Comparison of ENCODE assay signal across 8 mouse cellular contexts in the genomic region with DNA sequence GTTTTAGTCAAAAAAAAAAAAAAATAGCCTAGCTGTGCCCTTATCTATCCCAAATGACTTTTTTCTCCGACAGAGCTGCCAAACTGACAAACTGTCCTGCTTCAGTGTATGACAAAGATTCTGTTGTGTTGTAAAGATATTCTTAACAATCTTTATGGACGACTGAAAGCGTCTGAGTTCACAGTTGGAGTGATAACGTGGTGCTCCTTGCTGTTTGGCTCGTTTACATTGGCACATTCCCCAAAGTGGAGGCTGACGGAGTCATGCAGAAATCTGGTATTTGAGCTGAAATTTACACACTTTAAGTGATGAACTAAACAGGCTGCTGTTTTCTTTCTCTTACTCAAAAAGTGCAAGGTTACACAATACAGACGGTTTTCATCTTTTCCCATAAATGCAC.
DNase-seq lines count a peak whose midpoint lies in the region; ATAC-seq and TF ChIP-seq lines count a peak whose summit lies in the region.

No protein-coding gene starts in this region.

- H3K4me2 ChIP-seq in limb, embryonic 14.5 days (replicated peaks; ENCODE audit: low read depth, low read length, severe bottlenecking) = no peak overlapping the region; the same call in 1 of the 2 replicates

- H3K4me3 ChIP-seq in limb, embryonic 14.5 days (replicated peaks; ENCODE audit: low read length) = no peak overlapping the region

- no peak overlapping the region; the same call in 1 of the 2 replicates for H3K27ac ChIP-seq in limb, embryonic 14.5 days (replicated peaks; ENCODE audit: low read depth, low read length)

- peak; percentile 2 for DNase-seq in kidney, postnatal 14 days
- no peak for DNase-seq in kidney, adult 8-10 months
- peak; percentile 41 for DNase-seq in embryo, embryonic 11 days
- peak; percentile 27 to 45 for DNase-seq in heart, adult 9 months (ENCODE audit: low spot score in 2 of 2)
- DNase-seq in limb, embryonic 14.5 days (ENCODE audit: low spot score) = peak; percentile 37
- no peak for DNase-seq in thymus, adult 18-20 months
- DNase-seq in gastrocnemius, postnatal 36 days = no peak

- WGBS in limb, embryonic 14.5 days = 21% methylated on average over 7 of the region's 7 CpGs

- intact Hi-C loops in gastrocnemius, postnatal 36 days (cut with DNase I) = no loop called here

- no peak for ATAC-seq in limb, embryonic 14.5 days (ENCODE audit: low FRiP score, low read depth)
- no peak for ATAC-seq in monocyte, adult 5-6 weeks (replicated peaks; ENCODE audit: insufficient number of reproducible peaks, low FRiP score, low TSS enrichment, poor library complexity, severe bottlenecking)

- H3K4me1 ChIP-seq in limb, embryonic 14.5 days (ENCODE audit: control insufficient read depth, insufficient read depth, low read length) = peaks cover 4% of the 10 kb centered on the region; the same call in 1 of the 2 replicates

- no peaks in the 10 kb centered on the region for H3K9me3 ChIP-seq in limb, embryonic 14.5 days (ENCODE audit: control insufficient read depth, low read length)

- H3K36me3 ChIP-seq in limb, embryonic 14.5 days (ENCODE audit: control insufficient read depth, insufficient read depth, low read length) = no peaks in the 10 kb centered on the region

- no peak overlapping the region for H3K9ac ChIP-seq in limb, embryonic 14.5 days (ENCODE audit: low read depth, low read length, severe bottlenecking)

- no peaks in the 10 kb centered on the region for H3K27me3 ChIP-seq in limb, embryonic 14.5 days (ENCODE audit: control insufficient read depth, insufficient read depth, low read length)

- no peak for TF ChIP-seq POLR2A in limb, embryonic 14.5 days (IDR thresholded peaks at IDR 0.05; ENCODE audit: borderline replicate concordance, extremely low read depth, insufficient read depth, insufficient read length)

Comparison
In these comparisons a context has a peak if more than half of its experiments do, and no peak if none do; other contexts are left out.
1. DNase-seq: peak in kidney, postnatal 14 days (single experiment), embryo, embryonic 11 days (single experiment), heart, adult 9 months (2 of 2) and limb, embryonic 14.5 days (single experiment); none in kidney, adult 8-10 months (0 of 2), thymus, adult 18-20 months (0 of 2) and gastrocnemius, postnatal 36 days (0 of 2).